Mouse (Mus musculus) intestine, embryonic 15.5 days (tissue): ENCODE data around the gene Evi5. TPM values are rescaled to one million over a fixed set of nuclear protein-coding genes. Genes with fewer than 3 reads are reported as not detected.
A peak's percentile ranks its signal among the peaks of the same experiment; 100 is the strongest.
"Not testable (repeated sequence)": the region's sequence is repeated elsewhere in the genome, so short reads cannot be mapped to it uniquely, and the experiment has no call there.

Experiments
- ATAC-seq: fragments of 200-750 bp; cut with Nextera tagmentation; 2 replicates; pipeline ENCODE4 v1.8.0; 2017; ENCODE audit warnings: moderate TSS enrichment, moderate library complexity
- H3K27ac ChIP-seq: fragments of 300-500 bp; sonication (generic); 2 replicates; pipeline ENCODE4 v1.5.1; 2015; ENCODE audit warnings: mild to moderate bottlenecking, inconsistent platforms
- H3K27me3 ChIP-seq: fragments of 300-500 bp; sonication (generic); replicated peaks from 2 replicates; pipeline ENCODE4 v1.6.1; 2015; ENCODE audit warnings: inconsistent platforms
- H3K36me3 ChIP-seq: fragments of 300-500 bp; sonication (generic); 2 replicates; pipeline ENCODE4 v1.6.1; 2015; ENCODE audit warnings: inconsistent platforms
- H3K4me1 ChIP-seq: fragments of 300-500 bp; sonication (generic); replicated peaks from 2 replicates; pipeline ENCODE4 v1.6.1; 2015; ENCODE audit warnings: inconsistent platforms
- H3K4me2 ChIP-seq: fragments of 300-500 bp; sonication (generic); replicated peaks from 2 replicates; pipeline ENCODE4 v1.6.1; 2015; ENCODE audit warnings: mild to moderate bottlenecking, inconsistent platforms
- H3K4me3 ChIP-seq: fragments of 300-500 bp; sonication (generic); replicated peaks from 2 replicates; pipeline ENCODE4 v1.5.1; 2015; ENCODE audit warnings: inconsistent platforms
- H3K9ac ChIP-seq: fragments of 300-500 bp; sonication (generic); 2 replicates; pipeline ENCODE4 v1.6.1; 2015; ENCODE audit warnings: inconsistent platforms
- H3K9me3 ChIP-seq: fragments of 300-500 bp; sonication (generic); 2 replicates; pipeline ENCODE4 v1.6.1; 2016; ENCODE audit warnings: inconsistent platforms
- WGBS: fragments of 180-500 bp; shearing (Covaris S2); methylation state at CpG from one replicate; pipeline ENCODE4 v1.1.7; 2015; 5-methylcytosine and 5-hydroxymethylcytosine counted together
- polyA plus RNA-seq: library from polyadenylated mRNA; unstranded; fragments of >200 nt; fragmentation: Nextera tagmentation; extraction: Ambion mirVana; gene quantifications from 2 replicates; pipeline ENCODE4 v1.2.1, GENCODE M21; 2015

Gene Evi5
- polyA plus RNA-seq, 1 experiment from 2014 or later = 66.3 TPM

DNA sequence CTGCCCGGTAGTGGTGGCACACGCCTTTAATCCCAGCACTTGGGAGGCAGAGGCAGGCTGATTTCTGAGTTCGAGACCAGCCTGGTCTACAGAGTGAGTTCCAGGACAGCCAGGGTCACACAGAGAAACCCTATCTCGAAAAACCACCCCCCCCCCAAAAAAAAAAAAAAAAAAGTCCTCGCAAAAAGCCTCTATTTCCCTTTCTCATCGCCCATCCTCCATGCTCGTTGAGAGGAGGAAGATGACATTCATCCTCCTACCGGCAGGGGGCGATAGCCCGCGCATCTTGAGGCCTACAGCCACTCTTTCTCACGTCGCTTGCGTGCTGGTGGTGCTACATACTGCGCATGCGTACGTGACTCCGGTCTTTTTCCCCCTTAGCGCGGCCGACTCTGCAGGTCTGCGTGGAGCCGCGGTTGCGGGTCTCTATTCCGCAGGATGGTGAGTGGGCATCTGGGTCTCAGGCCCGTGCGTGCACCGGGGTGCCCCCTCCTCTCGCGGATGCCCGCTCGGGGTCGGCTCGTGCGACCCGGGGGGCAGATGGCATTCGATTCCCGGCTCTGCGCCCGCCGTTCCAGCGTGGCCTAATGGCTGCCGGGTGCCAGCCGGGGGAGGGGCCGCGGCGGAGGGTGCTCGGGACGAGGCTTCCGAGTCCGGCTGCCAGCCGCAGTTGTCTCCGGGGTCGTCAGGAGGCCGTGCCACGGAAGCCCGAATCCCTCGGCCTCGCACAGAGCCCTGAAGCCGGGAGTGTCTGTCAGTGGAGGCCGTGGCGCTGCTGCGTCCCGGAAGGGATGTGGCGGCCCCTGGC, 25.5 kb upstream of the Evi5 start, which contains the start of gene Rpl5:
TSS of gene Rpl5 (plus strand) at position 297 of the 808 bp plus-strand sequence.
- H3K9me3 ChIP-seq = no peaks in the 10 kb centered on the region
- H3K4me3 ChIP-seq = peak within 1 kb of the TSS; percentile 91
- peaks cover 6% of the 10 kb centered on the region; the same call in 1 of the 2 replicates for H3K36me3 ChIP-seq
- peak within 1 kb of the TSS; percentile 87 for H3K27ac ChIP-seq
- peak within 1 kb of the TSS; percentile 97 for H3K9ac ChIP-seq
- H3K27me3 ChIP-seq = no peaks in the 10 kb centered on the region
- H3K4me2 ChIP-seq = peak within 1 kb of the TSS; percentile 44
- no peaks in the 10 kb centered on the region for H3K4me1 ChIP-seq
- 3% methylated on average over 66 of the region's 66 CpGs for WGBS
- ATAC-seq = peak; percentile 98

DNA sequence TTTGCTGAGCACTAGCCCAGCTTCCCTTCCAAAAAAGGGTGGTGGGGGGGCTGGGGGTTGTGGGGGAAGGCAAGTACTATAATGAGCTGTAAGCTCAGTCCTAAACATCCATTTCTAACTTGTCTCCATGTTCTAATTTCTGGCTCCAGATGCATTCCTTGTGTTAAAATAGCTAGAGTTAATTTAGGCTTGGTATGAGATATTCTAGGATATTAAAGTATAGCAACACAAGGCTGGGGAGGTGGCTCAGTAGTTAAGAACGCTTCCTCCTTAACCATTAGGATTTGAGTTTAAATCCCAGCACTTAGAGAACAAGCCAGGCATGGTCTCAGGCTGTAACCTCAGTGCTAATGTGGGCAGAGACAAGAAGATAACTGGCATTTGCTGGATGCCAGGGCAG, 21.4 kb upstream of the Evi5 start:
- Histone ChIP-seq H3K36me3 (no peaks in the 10 kb centered on the region), H3K9ac (no peak overlapping the region), H3K27me3 (no peaks in the 10 kb centered on the region), H3K4me1 (no peaks in the 10 kb centered on the region), H3K4me3 (no peak overlapping the region), H3K27ac (no peak overlapping the region), H3K9me3 (no peaks in the 10 kb centered on the region), H3K4me2 (no peak overlapping the region)
- 71% methylated on average over 1 of the region's 1 CpGs for WGBS
- ATAC-seq = no peak

GRCm38 (mm10) chr5:107894676-107895075, 19.8 kb upstream of the Evi5 start:
- Histone ChIP-seq H3K9ac (no peak overlapping the region), H3K4me1 (no peaks in the 10 kb centered on the region), H3K36me3 (no peaks in the 10 kb centered on the region), H3K27ac (no peak overlapping the region), H3K4me2 (no peak overlapping the region), H3K4me3 (no peak overlapping the region), H3K27me3 (no peaks in the 10 kb centered on the region), H3K9me3 (no peaks in the 10 kb centered on the region)
- no peak for ATAC-seq
- 70% methylated on average over 7 of the region's 7 CpGs for WGBS

GRCm38 (mm10) chr5:107891515-107891914, 16.6 kb upstream of the Evi5 start:
- H3K27me3 ChIP-seq, H3K9me3 ChIP-seq, H3K36me3 ChIP-seq, H3K4me3 ChIP-seq, H3K9ac ChIP-seq, H3K27ac ChIP-seq, H3K4me2 ChIP-seq, H3K4me1 ChIP-seq: not testable (repeated sequence)
- 0 out of 2 replicates have a peak, but pooled peaks have one; percentile 23 for ATAC-seq
- WGBS = 100% methylated on average over 1 of the region's 1 CpGs

DNA sequence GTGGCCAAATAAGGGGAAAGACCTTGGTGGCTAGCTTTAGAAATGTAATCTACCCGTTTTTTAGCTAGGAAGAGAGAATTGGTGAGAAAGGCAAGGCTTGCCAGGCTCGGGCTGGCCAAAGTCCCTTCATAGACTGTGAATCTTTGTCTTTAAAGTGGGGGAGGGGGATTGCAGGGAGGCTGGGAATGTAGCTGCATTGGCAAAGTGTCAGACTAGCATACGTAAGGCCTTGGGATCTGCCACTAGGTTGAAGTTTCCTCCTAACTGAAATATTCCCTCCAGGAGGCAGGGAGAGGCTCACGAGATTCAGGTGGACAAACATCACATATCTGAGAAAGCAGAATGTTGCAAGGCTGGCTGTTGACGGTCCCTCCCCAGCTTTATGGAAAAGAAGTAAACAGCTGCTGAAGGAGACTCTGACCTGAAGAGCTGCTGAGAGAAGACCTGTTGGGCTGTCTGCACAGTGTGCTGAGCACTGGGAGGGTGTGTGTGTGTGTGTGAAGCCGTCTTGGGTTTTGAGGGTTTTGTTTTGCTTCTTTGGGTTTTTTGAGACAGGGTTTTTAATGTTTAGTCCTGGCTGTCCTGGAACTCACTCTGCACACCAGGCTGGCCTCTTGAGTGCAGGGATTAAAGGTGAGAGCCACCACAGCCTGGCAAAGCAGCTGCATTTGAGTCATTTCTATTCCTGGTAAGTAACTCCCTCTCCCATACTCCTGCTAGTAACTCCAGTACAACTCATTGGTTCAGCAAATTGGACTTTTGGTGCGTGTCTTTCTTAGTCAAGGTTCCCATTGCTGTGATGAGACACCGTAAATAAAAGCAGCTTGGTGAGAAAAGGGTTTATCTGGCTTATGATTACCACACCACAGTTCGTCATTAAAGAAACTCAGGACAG, 15.3 kb upstream of the Evi5 start:
- Histone ChIP-seq H3K9ac (no peak overlapping the region), H3K27ac (0 out of 2 replicates have a peak overlapping the region, but pooled peaks have one; percentile 5), H3K4me2 (no peak overlapping the region), H3K4me1 (no peaks in the 10 kb centered on the region), H3K9me3 (no peaks in the 10 kb centered on the region), H3K36me3 (no peaks in the 10 kb centered on the region), H3K27me3 (no peaks in the 10 kb centered on the region), H3K4me3 (no peak overlapping the region)
- peak; percentile 79 for ATAC-seq
- WGBS = 45% methylated on average over 9 of the region's 9 CpGs

GRCm38 (mm10) chr5:107880710-107881109, 5.8 kb upstream of the Evi5 start:
- no peaks in the 10 kb centered on the region for H3K36me3 ChIP-seq
- no peaks in the 10 kb centered on the region for H3K4me1 ChIP-seq
- no peaks in the 10 kb centered on the region for H3K9me3 ChIP-seq
- H3K9ac ChIP-seq = no peak overlapping the region
- no peaks in the 10 kb centered on the region for H3K27me3 ChIP-seq
- ATAC-seq = peak; percentile 65; the same call in 1 of the 2 replicates
- H3K4me2 ChIP-seq = no peak overlapping the region
- 62% methylated on average over 5 of the region's 5 CpGs for WGBS
- no peak overlapping the region for H3K4me3 ChIP-seq
- no peak overlapping the region for H3K27ac ChIP-seq

- 85% methylated on average over 1 of the region's 1 CpGs for WGBS
- no peak for ATAC-seq
Measured at GRCm38 (mm10) chr5:107877053-107877452, 2.1 kb upstream of the Evi5 start.

GRCm38 (mm10) chr5:107875261-107875611, 329 bp upstream of the Evi5 start:
- H3K9me3 ChIP-seq = no peaks in the 10 kb centered on the region
- peak; percentile 34; the same call in 1 of the 2 replicates for ATAC-seq

More at GRCm38 (mm10) chr5:107877053-107877452, 2.1 kb upstream of the Evi5 start:
- H3K27ac ChIP-seq = no peak overlapping the region
- H3K4me1 ChIP-seq = no peaks in the 10 kb centered on the region
- no peaks in the 10 kb centered on the region for H3K36me3 ChIP-seq
- H3K4me3 ChIP-seq = no peak overlapping the region
- H3K9ac ChIP-seq = no peak overlapping the region
- no peaks in the 10 kb centered on the region for H3K9me3 ChIP-seq
- H3K27me3 ChIP-seq = no peaks in the 10 kb centered on the region
- H3K4me2 ChIP-seq = no peak overlapping the region

GRCm38 (mm10) chr5:107873886-107874302, 1.0 kb downstream of the Evi5 start:
- Histone ChIP-seq H3K9me3 (no peaks in the 10 kb centered on the region), H3K36me3 (no peaks in the 10 kb centered on the region), H3K27me3 (no peaks in the 10 kb centered on the region), H3K9ac (no peak overlapping the region), H3K27ac (peak overlapping the region; percentile 66), H3K4me2 (0 out of 2 replicates have a peak overlapping the region, but pooled peaks have one; percentile 11), H3K4me3 (no peak overlapping the region), H3K4me1 (no peaks in the 10 kb centered on the region)
- ATAC-seq = 0 out of 2 replicates have a peak, but pooled peaks have one; percentile 4
- 46% methylated on average over 7 of the region's 7 CpGs for WGBS

More at GRCm38 (mm10) chr5:107875261-107875611, 329 bp upstream of the Evi5 start:
- H3K27me3 ChIP-seq = no peaks in the 10 kb centered on the region
- H3K4me3 ChIP-seq = no peak overlapping the region
- no peaks in the 10 kb centered on the region for H3K4me1 ChIP-seq
- H3K27ac ChIP-seq = no peak overlapping the region
- no peak overlapping the region for H3K4me2 ChIP-seq
- no peaks in the 10 kb centered on the region for H3K36me3 ChIP-seq
- H3K9ac ChIP-seq = no peak overlapping the region

GRCm38 (mm10) chr5:107873330-107873729, 1.6 kb downstream of the Evi5 start:
- no peak overlapping the region for H3K4me2 ChIP-seq
- H3K27ac ChIP-seq = peak overlapping the region; percentile 66; the same call in 1 of the 2 replicates

DNA sequence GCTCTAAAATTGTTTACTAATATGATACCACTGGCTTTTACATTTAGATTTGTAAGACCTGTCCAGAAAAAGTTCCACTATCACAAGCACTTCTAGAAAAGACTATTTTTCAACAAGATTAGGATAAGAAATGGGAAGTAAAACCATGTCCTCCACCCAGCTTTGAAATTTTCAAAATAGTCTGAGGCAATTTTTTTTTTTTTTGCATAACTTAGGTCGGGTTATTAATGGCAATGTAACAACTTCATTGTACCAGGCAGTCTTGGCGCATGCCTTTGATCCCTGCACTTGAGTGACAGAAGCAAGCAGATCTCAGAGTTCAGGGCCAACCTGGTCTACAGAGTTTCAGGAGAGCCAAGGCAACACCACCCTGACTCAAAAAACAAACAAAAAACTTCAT, 5.2 kb downstream of the Evi5 start:
- H3K9ac ChIP-seq = no peak overlapping the region
- 57% methylated on average over 2 of the region's 2 CpGs for WGBS
- no peak for ATAC-seq

More at GRCm38 (mm10) chr5:107873330-107873729, 1.6 kb downstream of the Evi5 start:
- no peak for ATAC-seq
- Histone ChIP-seq H3K4me1 (no peaks in the 10 kb centered on the region), H3K27me3 (no peaks in the 10 kb centered on the region), H3K9me3 (no peaks in the 10 kb centered on the region), H3K4me3 (no peak overlapping the region), H3K36me3 (no peaks in the 10 kb centered on the region), H3K9ac (no peak overlapping the region)
- 73% methylated on average over 6 of the region's 6 CpGs for WGBS

DNA sequence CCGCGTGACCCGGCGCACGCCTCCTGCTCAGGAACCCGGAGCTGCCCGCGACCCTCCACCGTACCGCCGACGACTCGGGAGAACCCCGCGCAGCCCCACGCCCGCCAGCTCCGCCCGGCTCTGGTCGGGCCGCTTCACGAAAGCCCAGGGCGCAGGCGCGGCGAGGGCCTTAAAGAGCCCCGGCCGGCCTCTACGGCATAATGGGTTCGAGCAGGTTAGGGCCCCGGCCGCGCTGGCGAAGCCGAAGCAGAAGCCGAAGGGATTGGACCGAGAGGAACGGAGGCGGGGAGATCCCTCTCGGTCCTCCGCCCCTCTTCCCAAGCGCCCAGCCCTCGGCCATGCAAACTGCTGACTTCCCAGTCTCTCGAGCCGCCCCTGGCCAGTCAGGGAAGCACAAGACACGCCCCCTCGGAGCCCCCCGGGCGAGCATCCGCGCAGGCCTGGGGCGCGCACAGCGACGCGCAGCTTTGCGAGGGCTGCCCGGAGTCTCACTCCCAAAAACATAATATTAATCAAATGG, 5.9 kb downstream of the Evi5 start:
- Histone ChIP-seq H3K9ac (peak overlapping the region; percentile 96), H3K4me1 (peaks cover 8% of the 10 kb centered on the region; the same call in 1 of the 2 replicates), H3K27ac (peak overlapping the region; percentile 98), H3K9me3 (no peaks in the 10 kb centered on the region), H3K4me2 (peak overlapping the region; percentile 71), H3K4me3 (peak overlapping the region; percentile 97), H3K27me3 (no peaks in the 10 kb centered on the region), H3K36me3 (no peaks in the 10 kb centered on the region)
- ATAC-seq = peak; percentile 98
- WGBS = under 1% methylated on average over 57 of the region's 58 CpGs

More for the DNA sequence above, 5.2 kb downstream of the Evi5 start:
- no peaks in the 10 kb centered on the region for H3K27me3 ChIP-seq
- no peak overlapping the region for H3K4me3 ChIP-seq
- H3K9me3 ChIP-seq = no peaks in the 10 kb centered on the region
- H3K36me3 ChIP-seq = no peaks in the 10 kb centered on the region
- H3K27ac ChIP-seq = no peak overlapping the region
- peaks cover 8% of the 10 kb centered on the region; the same call in 1 of the 2 replicates for H3K4me1 ChIP-seq
- no peak overlapping the region for H3K4me2 ChIP-seq
